Mouse (Mus musculus) MEL (cell line): Measurements from ENCODE around the gene Hipk4.
A peak's percentile ranks its signal among the peaks of the same experiment; 100 is the strongest.

Experiments
- CTCF ChIP-seq, 3 experiments: IDR thresholded peaks in 2 of 3; conservative IDR thresholded peaks in 1 of 3; 2 replicates each; pipeline ENCODE4 v1.5.1; 2011 to 2012; ENCODE audit warnings: low read length in 3 of 3, low read depth in 2 of 3, mild to moderate bottlenecking in 2 of 3, improper control_type of control experiment in 1 of 3, inconsistent platforms in 1 of 3, mixed read lengths in 1 of 3, moderate library complexity in 1 of 3; ENCODE audit not compliant: control insufficient read depth in 1 of 3, insufficient read depth in 1 of 3, poor library complexity in 1 of 3, severe bottlenecking in 1 of 3
- ELF1 ChIP-seq: IDR thresholded peaks from 2 replicates; pipeline ENCODE4 v1.6.1; 2014; ENCODE audit warnings: low read depth, mild to moderate bottlenecking, inconsistent platforms, low read length, improper control_type of control experiment, moderate library complexity
- HCFC1 ChIP-seq: IDR thresholded peaks from 2 replicates; pipeline ENCODE4 v1.6.1; 2012; ENCODE audit warnings: low read depth, mild to moderate bottlenecking, inconsistent platforms, low read length, improper control_type of control experiment, moderate library complexity
- MAFK ChIP-seq: IDR thresholded peaks from 2 replicates; pipeline ENCODE4 v1.6.1; 2011; ENCODE audit warnings: low read depth, mild to moderate bottlenecking, low read length, improper control_type of control experiment, borderline replicate concordance
- MEF2A ChIP-seq: IDR thresholded peaks from 2 replicates; pipeline ENCODE4 v1.6.1; 2014; ENCODE audit warnings: low read depth, mild to moderate bottlenecking, inconsistent platforms, low read length, improper control_type of control experiment; ENCODE audit not compliant: poor library complexity, insufficient replicate concordance, severe bottlenecking; ENCODE audit errors: extremely low read depth
- POLR2A ChIP-seq, 2 experiments: IDR thresholded peaks; 2 replicates each; pipeline ENCODE4 v1.6.1; 2011 to 2012; ENCODE audit warnings: low read length in 2 of 2, mild to moderate bottlenecking in 2 of 2, control low read depth in 1 of 2, improper control_type of control experiment in 1 of 2, low read depth in 1 of 2, moderate library complexity in 1 of 2; ENCODE audit not compliant: control insufficient read depth in 1 of 2, insufficient read depth in 1 of 2, poor library complexity in 1 of 2
- RAD21 ChIP-seq: IDR thresholded peaks from 2 replicates; pipeline ENCODE4 v1.6.1; 2011; ENCODE audit warnings: mild to moderate bottlenecking, low read depth, low read length, improper control_type of control experiment
- USF2 ChIP-seq, 2 experiments: IDR thresholded peaks; 2 replicates each; pipeline ENCODE4 v1.6.1; 2011 to 2012; ENCODE audit warnings: improper control_type of control experiment in 2 of 2, low read length in 2 of 2, borderline replicate concordance in 1 of 2, inconsistent platforms in 1 of 2, low read depth in 1 of 2, mild to moderate bottlenecking in 1 of 2; ENCODE audit not compliant: insufficient read depth in 1 of 2

DNA sequence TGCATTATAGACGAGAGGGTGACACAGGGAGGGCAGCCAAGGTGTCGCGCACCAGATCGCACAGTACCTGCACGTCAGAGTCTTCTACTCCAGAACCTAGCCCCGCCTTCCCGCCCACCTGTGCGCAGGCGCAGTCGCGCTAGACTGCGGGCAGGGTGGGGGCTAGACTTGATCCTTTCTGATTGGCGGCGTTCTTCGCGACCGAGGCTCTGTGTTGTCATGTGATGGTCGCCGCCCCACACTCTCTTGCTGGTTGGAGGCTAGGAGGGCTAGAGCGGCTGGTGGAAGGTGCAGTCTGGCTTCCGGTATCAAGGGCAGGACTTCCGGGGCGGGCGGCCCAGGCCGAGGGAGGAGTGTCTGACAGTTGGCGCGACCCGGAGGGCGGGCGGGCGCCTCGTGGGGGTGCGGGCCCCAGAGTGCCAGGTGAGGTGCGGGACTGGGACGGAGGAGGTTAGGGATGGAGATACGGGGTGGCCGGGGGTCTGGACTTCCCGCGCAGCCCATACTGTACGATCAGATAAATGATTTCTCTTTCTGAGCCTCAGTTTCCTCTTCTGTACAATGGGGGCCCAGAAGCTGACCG lies 30.0 kb downstream of the Hipk4 start, which contains the start of the genes Pld3 and 2310022A10Rik:
- TF ChIP-seq CTCF (IDR thresholded peaks at IDR 0.05 in 2 of 3, conservative IDR thresholded peaks at IDR 0.05 in 1 of 3; ENCODE audit: control insufficient read depth in 1 of 3, insufficient read depth in 1 of 3, low read depth in 2 of 3, low read length in 3 of 3, poor library complexity in 1 of 3, severe bottlenecking in 1 of 3) (no peak), USF2 (IDR thresholded peaks at IDR 0.05; ENCODE audit: borderline replicate concordance in 1 of 2, insufficient read depth in 1 of 2, low read depth in 1 of 2, low read length in 2 of 2) (peak in 1 of 2 experiments; percentile 56; a peak in 2 of 4 replicates), MEF2A (no peak), HCFC1 (peak; percentile 93), ELF1 (peak; percentile 85), POLR2A (IDR thresholded peaks at IDR 0.05; ENCODE audit: control insufficient read depth in 1 of 2, insufficient read depth in 1 of 2, low read depth in 1 of 2, low read length in 2 of 2, poor library complexity in 1 of 2) (peak; percentile 86 to 98; a peak in 3 of 4 replicates), RAD21 (no peak), MAFK (no peak)
